Mouse (Mus musculus): Measurements from ENCODE around the gene Nrxn3. TPM values are rescaled to one million over a fixed set of nuclear protein-coding genes. Genes with fewer than 3 reads are reported as not detected.

Gene Nrxn3
- total RNA-seq, 1 experiment from 2014 or later = 0.18 TPM

GRCm38 (mm10) chr12:89817072-89817773, 1094.5 kb downstream of the Nrxn3 start:
- no peak for DNase-seq

- no peak for DNase-seq
Measured at GRCm38 (mm10) chr12:89818200-89818599, 1095.5 kb downstream of the Nrxn3 start.

- no peak for DNase-seq
Measured at GRCm38 (mm10) chr12:89822141-89822540, 1099.5 kb downstream of the Nrxn3 start.

- no peak for DNase-seq
Measured at GRCm38 (mm10) chr12:89829927-89830326, 1107.3 kb downstream of the Nrxn3 start.

GRCm38 (mm10) chr12:89830350-89830749, 1107.7 kb downstream of the Nrxn3 start:
- DNase-seq = no peak

- no peak for DNase-seq
Measured at GRCm38 (mm10) chr12:89831300-89831699, 1108.6 kb downstream of the Nrxn3 start.

GRCm38 (mm10) chr12:89836271-89836670, 1113.6 kb downstream of the Nrxn3 start:
- DNase-seq = no peak

- no peak for DNase-seq
Measured at GRCm38 (mm10) chr12:89842861-89843260, 1120.2 kb downstream of the Nrxn3 start.

- no peak for DNase-seq
Measured at GRCm38 (mm10) chr12:89848116-89848515, 1125.4 kb downstream of the Nrxn3 start.

- no peak for DNase-seq
Measured at GRCm38 (mm10) chr12:89854355-89854754, 1131.7 kb downstream of the Nrxn3 start.

GRCm38 (mm10) chr12:89867124-89867523, 1144.4 kb downstream of the Nrxn3 start:
- no peak for DNase-seq

GRCm38 (mm10) chr12:89882617-89883370, 1160.1 kb downstream of the Nrxn3 start:
- DNase-seq = no peak

GRCm38 (mm10) chr12:89884576-89884975, 1161.9 kb downstream of the Nrxn3 start:
- DNase-seq = no peak

- peak; percentile 2 for DNase-seq
Measured at GRCm38 (mm10) chr12:89888647-89889046, 1166.0 kb downstream of the Nrxn3 start.

GRCm38 (mm10) chr12:89896901-89897300, 1174.2 kb downstream of the Nrxn3 start:
- no peak for DNase-seq

GRCm38 (mm10) chr12:89909578-89909977, 1186.9 kb downstream of the Nrxn3 start:
- no peak for DNase-seq

GRCm38 (mm10) chr12:89918138-89918829, 1195.6 kb downstream of the Nrxn3 start:
- DNase-seq = no peak

- DNase-seq = no peak
Measured at GRCm38 (mm10) chr12:89932338-89932737, 1209.7 kb downstream of the Nrxn3 start.

GRCm38 (mm10) chr12:89933630-89934029, 1211.0 kb downstream of the Nrxn3 start:
- no peak for DNase-seq

- DNase-seq = no peak
Measured at GRCm38 (mm10) chr12:89940746-89941145, 1218.1 kb downstream of the Nrxn3 start.

GRCm38 (mm10) chr12:89945911-89946502, 1223.3 kb downstream of the Nrxn3 start:
- no peak for DNase-seq

GRCm38 (mm10) chr12:89946522-89946921, 1223.8 kb downstream of the Nrxn3 start:
- no peak for DNase-seq

- no peak for DNase-seq
Measured at GRCm38 (mm10) chr12:89953237-89953636, 1230.6 kb downstream of the Nrxn3 start.
